Mouse (Mus musculus): ENCODE results near the gene Slc35e3. TPM values are rescaled to one million over a fixed set of nuclear protein-coding genes. Genes with fewer than 3 reads are reported as not detected.
"Not testable (repeated sequence)": the region's sequence is repeated elsewhere in the genome, so short reads cannot be mapped to it uniquely, and the experiment has no call there.

Gene Slc35e3
- total and polyA plus RNA-seq, 3 experiments, result 2.2 to 9.7 (median 5.0) TPM

DNA sequence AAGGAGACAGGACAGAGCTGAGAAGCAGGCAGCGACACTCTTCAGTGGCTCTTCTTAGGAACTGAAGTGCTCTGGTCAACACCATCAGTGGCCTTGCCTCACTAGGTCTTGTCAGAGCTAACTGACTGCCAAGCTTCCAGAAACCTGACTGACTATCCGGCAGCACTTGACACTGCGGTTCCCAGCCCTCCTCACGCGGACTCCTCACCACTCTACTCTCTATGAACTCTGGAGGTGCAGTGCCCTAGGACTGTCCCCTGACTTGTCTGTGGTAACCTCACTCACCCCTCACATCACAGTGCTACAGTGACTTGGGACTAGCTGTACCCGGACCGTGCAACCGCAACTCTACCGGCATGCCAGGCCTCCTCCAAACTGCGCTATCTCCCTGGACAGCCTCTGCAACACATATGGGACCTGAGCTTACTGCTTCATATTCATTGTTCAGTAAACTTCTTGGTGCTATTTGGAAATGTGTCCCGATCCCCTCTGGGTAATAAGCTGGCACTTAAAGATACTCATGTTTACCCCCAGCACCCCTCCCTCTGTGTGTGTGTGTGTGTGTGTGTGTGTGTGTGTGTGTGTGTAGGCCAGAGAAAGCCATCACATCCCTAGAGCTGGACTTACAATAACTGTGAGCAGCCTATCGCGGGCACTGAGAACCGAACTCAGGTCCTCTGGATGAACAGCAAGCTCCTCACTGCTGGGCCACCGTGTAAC, 7.1 kb downstream of the Slc35e3 start:
- Histone ChIP-seq H3K36me3 (replicated peaks in 1 of 2; ENCODE audit: control insufficient read depth in 1 of 2, insufficient read depth in 1 of 2, low read length in 1 of 2) (peaks cover 25 to 67% of the 10 kb centered on the region in 2 experiments), H3K4me2 (ENCODE audit: insufficient read depth, low read depth, poor library complexity, severe bottlenecking) (no peak overlapping the region), H3K27me3 (replicated peaks) (no peaks in the 10 kb centered on the region), H3K4me3 (replicated peaks in 1 of 3; ENCODE audit: low read depth in 2 of 3, low read length in 2 of 3, poor library complexity in 1 of 3) (no peak overlapping the region), H3K79me2 (replicated peaks; ENCODE audit: control insufficient read depth, extremely low read depth, insufficient read depth, poor library complexity, severe bottlenecking) (no peaks in the 10 kb centered on the region), H3K27ac (ENCODE audit: insufficient read depth, low read depth) (no peak overlapping the region), H3K9ac (ENCODE audit: insufficient read depth, low read depth) (no peak overlapping the region), H3K9me3 (replicated peaks; ENCODE audit: low read length) (no peaks in the 10 kb centered on the region), H3K4me1 (ENCODE audit: control insufficient read depth in 1 of 2, insufficient read depth in 2 of 2) (no peaks in the 10 kb centered on the region; a peak in 1 of 4 replicates)
- no peak for DNase-seq (ENCODE audit: extremely low read depth)
- dilution Hi-C loops (cut with MboI; ENCODE audit: extremely low pct_ligation_motif_present, extremely low pct_unique_long_range_greater_than_20kb, low sequenced_read_pairs), result no loop called here
- TF ChIP-seq GABPA (IDR thresholded peaks at IDR 0.05; ENCODE audit: insufficient replicate concordance, low read depth, low read length), result no peak
- TF ChIP-seq USF1 (IDR thresholded peaks at IDR 0.05; ENCODE audit: low read depth, low read length), result no peak
- in situ Hi-C loops (cut with MboI; ENCODE audit: low pct_ligation_motif_present, low pct_unique_long_range_greater_than_20kb, low sequenced_read_pairs), result no loop called here

DNA sequence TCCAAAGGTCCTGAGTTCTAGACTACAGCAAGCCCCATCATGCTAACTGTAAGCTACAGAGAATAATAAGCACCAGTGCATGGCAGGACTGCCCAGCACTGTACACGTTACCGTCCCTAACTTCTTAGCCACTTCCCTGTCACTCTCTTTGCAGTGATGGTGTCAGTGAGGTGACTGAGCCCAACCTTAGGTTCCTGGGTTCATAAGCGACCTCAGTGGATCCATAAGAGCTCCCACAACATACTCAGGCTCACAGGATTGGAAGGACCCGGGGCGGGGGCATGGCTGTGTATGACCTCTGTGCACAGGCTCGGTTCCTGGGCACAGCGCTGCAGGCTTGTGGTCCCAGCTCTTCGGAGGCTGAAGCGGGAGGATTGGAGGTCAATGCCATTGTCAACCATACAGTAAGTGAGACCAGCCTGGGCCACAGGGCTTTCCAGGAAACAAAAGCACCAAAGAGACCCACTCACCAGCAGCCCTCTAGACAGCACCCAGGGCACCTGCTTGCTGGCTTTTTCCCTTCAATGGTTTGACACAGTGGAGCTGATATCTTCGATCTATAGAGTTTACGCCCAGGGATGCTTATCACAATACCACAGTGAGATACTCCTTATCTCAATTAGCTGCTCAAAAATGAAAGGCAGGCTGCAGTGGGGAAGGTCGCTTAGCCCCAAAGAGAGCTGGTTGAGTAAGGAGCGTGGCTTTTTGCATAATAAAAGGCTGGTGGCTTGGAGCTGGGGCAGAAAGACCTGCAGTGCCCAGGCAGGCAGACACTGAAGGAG, 7.8 kb downstream of the Slc35e3 start:
- dilution Hi-C loops (cut with MboI; ENCODE audit: extremely low pct_ligation_motif_present, extremely low pct_unique_long_range_greater_than_20kb, low sequenced_read_pairs) (no loop called here), in situ Hi-C loops (cut with MboI; ENCODE audit: low pct_ligation_motif_present, low pct_unique_long_range_greater_than_20kb, low sequenced_read_pairs) (no loop called here)
- Histone ChIP-seq H3K27me3 (replicated peaks) (no peaks in the 10 kb centered on the region), H3K4me1 (ENCODE audit: control insufficient read depth in 1 of 2, insufficient read depth in 2 of 2) (no peaks in the 10 kb centered on the region; a peak in 1 of 4 replicates), H3K79me2 (replicated peaks; ENCODE audit: control insufficient read depth, extremely low read depth, insufficient read depth, poor library complexity, severe bottlenecking) (no peaks in the 10 kb centered on the region), H3K9me3 (replicated peaks; ENCODE audit: low read length) (no peaks in the 10 kb centered on the region), H3K27ac (ENCODE audit: insufficient read depth, low read depth) (no peak overlapping the region), H3K36me3 (replicated peaks in 1 of 2; ENCODE audit: control insufficient read depth in 1 of 2, insufficient read depth in 1 of 2, low read length in 1 of 2) (peaks cover 25 to 60% of the 10 kb centered on the region in 2 experiments), H3K4me3 (replicated peaks in 1 of 3; ENCODE audit: low read depth in 2 of 3, low read length in 2 of 3, poor library complexity in 1 of 3) (no peak overlapping the region), H3K9ac (ENCODE audit: insufficient read depth, low read depth) (no peak overlapping the region), H3K4me2 (ENCODE audit: insufficient read depth, low read depth, poor library complexity, severe bottlenecking) (no peak overlapping the region)
- no peak for DNase-seq (ENCODE audit: extremely low read depth)
- TF ChIP-seq EP300 (IDR thresholded peaks at IDR 0.05; ENCODE audit: low read length) (no peak), BHLHE40 (IDR thresholded peaks at IDR 0.05; ENCODE audit: low read depth, low read length) (no peak), MYC (IDR thresholded peaks at IDR 0.05; ENCODE audit: low read depth, low read length) (no peak), POLR2A (IDR thresholded peaks at IDR 0.05; ENCODE audit: low read depth, low read length) (no peak), GABPA (IDR thresholded peaks at IDR 0.05; ENCODE audit: insufficient replicate concordance, low read depth, low read length) (no peak), ELF1 (IDR thresholded peaks at IDR 0.05; ENCODE audit: low read depth, low read length) (no peak), MEF2A (IDR thresholded peaks at IDR 0.05; ENCODE audit: borderline replicate concordance, low read depth, low read length) (no peak), RAD21 (IDR thresholded peaks at IDR 0.05; ENCODE audit: low read depth, low read length) (no peak), USF1 (IDR thresholded peaks at IDR 0.05; ENCODE audit: low read depth, low read length) (no peak), NRF1 (IDR thresholded peaks at IDR 0.05; ENCODE audit: low read depth, low read length) (no peak), NELFE (IDR thresholded peaks at IDR 0.05; ENCODE audit: low read depth, low read length) (no peak), ZC3H11A (IDR thresholded peaks at IDR 0.05; ENCODE audit: low read depth, low read length) (no peak), UBTF (IDR thresholded peaks at IDR 0.05; ENCODE audit: low read depth, low read length) (no peak), ETS1 (conservative IDR thresholded peaks at IDR 0.05; ENCODE audit: low read depth, low read length) (no peak), RCOR1 (conservative IDR thresholded peaks at IDR 0.05; ENCODE audit: low read depth, low read length) (no peak)

DNA sequence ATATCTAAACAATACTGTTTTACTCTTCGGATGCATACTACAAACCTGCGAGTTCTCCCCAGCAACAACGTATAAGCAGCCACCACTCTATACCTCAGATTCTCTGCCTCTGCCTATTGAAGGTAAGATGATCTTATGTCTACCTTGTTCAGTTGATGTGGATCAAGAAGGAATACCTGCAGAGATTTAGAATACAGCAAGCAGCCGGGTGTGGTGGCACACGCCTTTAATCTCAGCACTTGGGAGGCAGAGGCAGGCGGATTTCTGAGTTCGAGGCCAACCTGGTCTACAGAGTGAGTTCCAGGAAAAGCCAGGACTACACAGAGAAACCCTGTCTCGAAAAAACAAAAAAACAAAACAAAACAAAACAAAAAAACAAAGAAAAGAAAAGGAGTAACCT, 8.7 kb downstream of the Slc35e3 start:
- in situ Hi-C loops (cut with MboI; ENCODE audit: low pct_ligation_motif_present, low pct_unique_long_range_greater_than_20kb, low sequenced_read_pairs); H3K27ac ChIP-seq (ENCODE audit: insufficient read depth, low read depth); H3K9me3 ChIP-seq (replicated peaks; ENCODE audit: low read length); H3K79me2 ChIP-seq (replicated peaks; ENCODE audit: control insufficient read depth, extremely low read depth, insufficient read depth, poor library complexity, severe bottlenecking); H3K4me1 ChIP-seq (ENCODE audit: control insufficient read depth in 1 of 2, insufficient read depth in 2 of 2); H3K4me3 ChIP-seq (replicated peaks in 1 of 3; ENCODE audit: low read depth in 2 of 3, low read length in 2 of 3, poor library complexity in 1 of 3); dilution Hi-C loops (cut with MboI; ENCODE audit: extremely low pct_ligation_motif_present, extremely low pct_unique_long_range_greater_than_20kb, low sequenced_read_pairs); DNase-seq (ENCODE audit: extremely low read depth); H3K9ac ChIP-seq (ENCODE audit: insufficient read depth, low read depth); H3K27me3 ChIP-seq (replicated peaks); H3K4me2 ChIP-seq (ENCODE audit: insufficient read depth, low read depth, poor library complexity, severe bottlenecking): not testable (repeated sequence)
- H3K36me3 ChIP-seq (replicated peaks in 1 of 2; ENCODE audit: control insufficient read depth in 1 of 2, insufficient read depth in 1 of 2, low read length in 1 of 2), result peaks cover 25 to 61% of the 10 kb centered on the region in 2 experiments

Measured in CH12.LX (cell line).